Mouse (Mus musculus) embryonic facial prominence, embryonic 10.5 days (tissue): Measurements from ENCODE around the gene Gm17655. TPM values are rescaled to one million over a fixed set of nuclear protein-coding genes. Genes with fewer than 3 reads are reported as not detected.
A peak's percentile ranks its signal among the peaks of the same experiment; 100 is the strongest.
"Not testable (repeated sequence)": the region's sequence is repeated elsewhere in the genome, so short reads cannot be mapped to it uniquely, and the experiment has no call there.

Source experiments
- DNase-seq: peaks from one replicate; pipeline ENCODE4 v3.0.0-alpha.2; 2017; ENCODE audit warnings: low spot score
- H3K27ac ChIP-seq: fragments of 300-500 bp; sonication (generic); replicated peaks from 2 replicates; pipeline ENCODE4 v1.5.1; 2016; ENCODE audit warnings: mild to moderate bottlenecking
- H3K27me3 ChIP-seq: fragments of 300-500 bp; sonication (generic); replicated peaks from 2 replicates; pipeline ENCODE4 v1.6.1; 2016; ENCODE audit warnings: low read depth, mild to moderate bottlenecking; ENCODE audit not compliant: poor library complexity, severe bottlenecking
- H3K36me3 ChIP-seq: fragments of 300-500 bp; sonication (generic); replicated peaks from 2 replicates; pipeline ENCODE4 v1.6.1; 2016; ENCODE audit warnings: mild to moderate bottlenecking, moderate library complexity
- H3K4me1 ChIP-seq: fragments of 300-500 bp; sonication (generic); 2 replicates; pipeline ENCODE4 v1.6.1; 2016
- H3K4me3 ChIP-seq: fragments of 300-500 bp; sonication (generic); 2 replicates; pipeline ENCODE4 v1.5.1; 2016; ENCODE audit warnings: mild to moderate bottlenecking, moderate library complexity
- H3K9me3 ChIP-seq: fragments of 300-500 bp; sonication (generic); 2 replicates; pipeline ENCODE4 v1.6.1; 2016; ENCODE audit warnings: mild to moderate bottlenecking
- WGBS: fragments of 180-500 bp; shearing (Covaris S2); methylation state at CpG from one replicate; pipeline ENCODE4 v1.1.7; 2016; 5-methylcytosine and 5-hydroxymethylcytosine counted together
- polyA plus RNA-seq: library from polyadenylated mRNA; unstranded; fragments of >200 nt; fragmentation: Nextera tagmentation; extraction: Ambion mirVana; gene quantifications from 2 replicates; pipeline ENCODE4 v1.2.1, GENCODE M21; 2016

The Gm17655 gene
- polyA plus RNA-seq, 1 experiment from 2014 or later = 4.8 TPM

DNA sequence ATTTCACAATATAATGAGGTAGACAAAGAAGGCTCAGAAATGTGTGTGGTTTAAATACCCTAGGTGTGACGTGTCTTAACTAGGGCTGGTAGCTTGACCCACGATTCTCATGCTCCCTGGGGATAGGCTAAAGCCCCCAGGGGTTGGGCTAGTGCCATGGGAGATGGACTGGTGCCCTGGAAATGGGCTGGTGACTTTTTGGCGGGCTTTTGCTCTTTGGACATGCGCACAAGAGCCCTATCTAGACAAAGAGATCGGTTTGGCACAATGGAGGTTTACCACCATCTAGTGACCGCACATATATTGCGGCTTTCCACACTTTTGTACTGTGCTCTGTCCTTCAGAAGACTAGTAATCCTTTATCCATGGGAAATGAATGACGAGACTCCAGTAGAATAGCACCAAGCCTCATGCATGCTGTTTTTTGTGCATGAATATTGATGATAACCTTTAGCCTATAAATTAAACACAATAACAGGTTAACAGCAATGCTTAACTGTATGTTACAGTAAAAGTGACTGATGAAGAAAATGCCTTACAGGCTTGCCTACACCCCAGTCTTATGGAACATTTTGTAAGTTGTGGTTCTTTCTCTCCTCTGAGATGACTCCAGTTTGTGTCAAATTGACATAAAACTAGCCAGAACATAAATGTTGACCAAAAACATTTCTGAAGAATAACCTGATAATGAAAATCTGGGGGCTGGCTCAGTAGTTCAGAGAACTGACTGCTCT, 48.5 kb downstream of the Gm17655 start:
- peak; percentile 52 for DNase-seq
- not testable (repeated sequence) for H3K4me1 ChIP-seq, H3K27me3 ChIP-seq, H3K36me3 ChIP-seq
- 45% methylated on average over 8 of the region's 8 CpGs for WGBS
- H3K9me3 ChIP-seq = peaks cover 18% of the 10 kb centered on the region; the same call in 1 of the 2 replicates
- peak overlapping the region; percentile 61 for H3K27ac ChIP-seq
- H3K4me3 ChIP-seq = peak overlapping the region; percentile 31; the same call in 1 of the 2 replicates

DNA sequence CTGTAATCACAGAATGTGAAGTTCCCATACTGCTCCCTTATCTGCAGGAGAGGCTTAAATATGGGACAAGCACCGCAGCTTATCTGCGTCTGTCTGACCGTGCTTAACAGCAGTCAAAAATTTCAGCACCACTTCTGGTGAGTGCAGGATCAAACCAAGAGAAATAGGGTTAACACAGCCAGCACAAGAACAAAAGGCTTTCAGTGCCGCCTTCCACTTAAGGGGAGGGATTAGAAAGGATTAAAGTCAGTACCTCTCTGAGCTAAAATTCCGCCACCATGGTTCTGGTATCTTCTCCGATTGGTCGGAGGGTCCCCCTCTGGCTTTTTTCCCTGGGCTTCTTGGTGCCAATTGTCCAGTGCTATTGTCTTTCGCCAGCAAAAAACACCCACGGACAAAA, 49.0 kb downstream of the Gm17655 start:
- Histone ChIP-seq H3K36me3 (no peaks in the 10 kb centered on the region), H3K27ac (peak overlapping the region; percentile 61), H3K9me3 (peaks cover 24% of the 10 kb centered on the region; the same call in 1 of the 2 replicates), H3K27me3 (no peaks in the 10 kb centered on the region), H3K4me3 (peak overlapping the region; percentile 31; the same call in 1 of the 2 replicates), H3K4me1 (no peaks in the 10 kb centered on the region)
- no peak for DNase-seq
- WGBS = 48% methylated on average over 9 of the region's 9 CpGs

DNA sequence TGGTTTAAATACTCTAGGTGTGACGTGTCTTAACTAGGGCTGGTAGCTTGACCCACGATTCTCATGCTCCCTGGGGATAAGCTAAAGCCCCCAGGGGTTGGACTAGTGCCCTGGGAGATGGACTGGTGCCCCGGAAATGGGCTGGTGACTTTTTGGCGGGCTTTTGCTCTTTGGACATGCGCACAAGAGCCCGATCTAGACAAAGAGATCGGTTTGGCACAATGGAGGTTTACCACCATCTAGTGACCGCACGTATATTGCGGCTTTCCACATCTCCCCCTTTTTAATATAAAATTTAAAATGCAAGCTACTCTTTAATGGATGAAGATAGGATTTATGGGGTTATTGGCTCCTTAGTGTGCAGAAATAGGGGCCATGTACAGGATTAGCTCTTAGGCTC, 56.5 kb downstream of the Gm17655 start:
- not testable (repeated sequence) for H3K36me3 ChIP-seq, H3K27me3 ChIP-seq, H3K4me3 ChIP-seq, H3K27ac ChIP-seq, H3K4me1 ChIP-seq, DNase-seq
- WGBS = 86% methylated on average over 10 of the region's 10 CpGs
- peaks cover 39% of the 10 kb centered on the region; the same call in 1 of the 2 replicates for H3K9me3 ChIP-seq

Other genes with a start within 250 kb of the Gm17655 start
- gene Gm15446, start 149.1 kb downstream of the Gm17655 start, polyA plus RNA-seq = 0.53 and 0.57 TPM in 2 replicates
- 20.9 and 23.4 TPM in 2 replicates for gene Zfp932, start 76.0 kb downstream of the Gm17655 start, polyA plus RNA-seq
- gene Gm35315, start 21.9 kb upstream of the Gm17655 start, polyA plus RNA-seq = 2.0 and 2.4 TPM in 2 replicates
- 2.0 and 3.2 TPM in 2 replicates for gene Plcxd1, start 27.5 kb upstream of the Gm17655 start, polyA plus RNA-seq
- 33.3 and 35.6 TPM in 2 replicates for gene Gtpbp6, start 35.7 kb upstream of the Gm17655 start, polyA plus RNA-seq
- 5.5 and 5.7 TPM in 2 replicates for gene Zfp605, start 37.6 kb upstream of the Gm17655 start, polyA plus RNA-seq
- gene Chfr, start 63.3 kb upstream of the Gm17655 start, polyA plus RNA-seq = 45.1 and 48.6 TPM in 2 replicates
- gene Golga3, start 104.2 kb upstream of the Gm17655 start, polyA plus RNA-seq = 19.9 and 20.6 TPM in 2 replicates
- gene Ankle2, start 158.5 kb upstream of the Gm17655 start, polyA plus RNA-seq = 32.7 and 34.7 TPM in 2 replicates
- gene Pgam5, start 197.4 kb upstream of the Gm17655 start, polyA plus RNA-seq = 95.3 and 96.3 TPM in 2 replicates
- gene Pxmp2, start 213.7 kb upstream of the Gm17655 start, polyA plus RNA-seq = 10.6 and 12.4 TPM in 2 replicates
- 47.5 and 54.1 TPM in 2 replicates for gene Pole, start 213.8 kb upstream of the Gm17655 start, polyA plus RNA-seq